Mouse (Mus musculus): ENCODE results near the gene Pgpep1.

DNA sequence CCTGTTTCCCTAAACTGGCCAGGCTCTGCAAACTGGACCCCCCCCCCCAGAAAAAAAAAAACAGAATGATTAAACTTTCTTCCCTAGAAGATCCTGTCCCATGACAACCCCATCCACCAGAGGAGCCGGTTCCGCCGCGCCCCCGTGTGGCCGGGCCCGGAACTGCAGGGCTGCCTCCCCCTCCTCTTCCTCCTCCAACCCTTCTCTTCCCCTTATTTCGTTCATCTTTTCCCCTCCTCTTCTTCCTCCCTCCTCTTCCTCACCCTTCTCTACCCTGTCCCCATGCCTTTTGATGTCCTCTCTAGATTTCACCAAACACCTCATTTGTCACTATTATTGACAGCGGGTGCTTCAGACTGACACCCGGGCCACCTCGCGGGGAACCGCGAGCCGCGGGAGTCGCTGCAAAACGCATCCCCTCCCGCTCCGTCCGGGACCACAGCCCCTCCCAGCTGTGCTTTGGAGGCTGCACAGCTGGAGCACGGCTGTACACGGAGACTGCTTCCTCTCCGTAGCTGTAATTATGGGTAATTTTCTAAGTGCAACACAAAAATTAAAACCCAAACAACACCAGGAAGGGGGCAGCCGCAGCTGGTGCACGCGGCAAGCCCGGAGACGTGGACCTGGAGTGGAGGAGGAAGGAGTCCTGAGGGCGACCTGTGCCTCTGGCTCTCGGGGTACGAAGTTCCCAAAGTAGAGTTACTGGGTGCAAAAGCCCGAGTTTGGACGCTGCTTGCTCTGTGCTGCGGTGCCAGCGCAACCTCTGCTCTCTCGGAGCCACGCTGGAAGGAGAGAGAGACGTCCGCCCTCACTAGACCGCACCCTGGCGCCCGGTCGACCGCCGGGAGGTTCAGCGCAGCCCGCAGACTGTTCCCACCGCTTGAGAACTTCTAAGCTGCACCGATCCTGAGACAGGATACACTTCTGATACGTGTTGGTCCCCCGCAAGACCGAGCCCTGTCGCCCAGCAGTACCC lies 49.1 kb downstream of the Pgpep1 start:
- TF ChIP-seq GATA1 (IDR thresholded peaks at IDR 0.05; ENCODE audit: borderline replicate concordance, low read length): no peak
- TF ChIP-seq CTCF (IDR thresholded peaks at IDR 0.05; ENCODE audit: low read depth, low read length): peak; percentile 95
- TF ChIP-seq TAL1 (conservative IDR thresholded peaks at IDR 0.05; ENCODE audit: low read depth, low read length): no peak

Measured in G1E (cell line).